Mouse (Mus musculus): ENCODE data around the gene Slc25a13. TPM values are rescaled to one million over a fixed set of nuclear protein-coding genes. Genes with fewer than 3 reads are reported as not detected.
"Not testable (repeated sequence)": the region's sequence is repeated elsewhere in the genome, so short reads cannot be mapped to it uniquely, and the experiment has no call there.

Gene Slc25a13
- polyA plus RNA-seq, 1 experiment from 2014 or later, result 167 TPM

GRCm38 (mm10) chr6:6188970-6189369 lies 28.0 kb downstream of the Slc25a13 start:
- Histone ChIP-seq H3K4me3 (ENCODE audit: low read depth, low read length) (no peak overlapping the region), H3K27me3 (ENCODE audit: insufficient read depth, low read length) (no peaks in the 10 kb centered on the region), H3K4me1 (ENCODE audit: insufficient read depth) (no peaks in the 10 kb centered on the region; the same call in 1 of the 2 replicates), H3K27ac (ENCODE audit: low read depth) (peak overlapping the region; percentile 18; the same call in 1 of the 2 replicates), H3K9me3 (ENCODE audit: low read length) (no peaks in the 10 kb centered on the region), H3K9ac (replicated peaks) (no peak overlapping the region), H3K36me3 (replicated peaks; ENCODE audit: insufficient read depth, low read length) (peaks cover 5% of the 10 kb centered on the region; the same call in 1 of the 2 replicates), H3K4me2 (ENCODE audit: low read depth, low read length) (no peak overlapping the region)
- no peak for ATAC-seq
- TF ChIP-seq EP300 (IDR thresholded peaks at IDR 0.05; ENCODE audit: low read depth) (no peak), CTCF (IDR thresholded peaks at IDR 0.05; ENCODE audit: low read depth) (no peak)
- WGBS (ENCODE audit: insufficient replicate concordance), result 74% methylated on average over 6 of the region's 6 CpGs
- no peak for DNase-seq

- Histone ChIP-seq H3K9ac (replicated peaks) (no peak overlapping the region), H3K4me2 (ENCODE audit: low read depth, low read length) (no peak overlapping the region), H3K4me3 (ENCODE audit: low read depth, low read length) (no peak overlapping the region), H3K27me3 (ENCODE audit: insufficient read depth, low read length) (no peaks in the 10 kb centered on the region), H3K36me3 (replicated peaks; ENCODE audit: insufficient read depth, low read length) (peaks cover 5% of the 10 kb centered on the region; the same call in 1 of the 2 replicates), H3K9me3 (ENCODE audit: low read length) (no peaks in the 10 kb centered on the region), H3K4me1 (ENCODE audit: insufficient read depth) (peaks cover 3% of the 10 kb centered on the region; the same call in 1 of the 2 replicates), H3K27ac (ENCODE audit: low read depth) (peak overlapping the region; percentile 84)
- DNase-seq (no peak), ATAC-seq (no peak)
- TF ChIP-seq CTCF (IDR thresholded peaks at IDR 0.05; ENCODE audit: low read depth) (no peak), EP300 (IDR thresholded peaks at IDR 0.05; ENCODE audit: low read depth) (no peak)
- whole genome bisulfite sequencing (ENCODE audit: insufficient replicate concordance), result 59% methylated on average over 4 of the region's 4 CpGs
Observed at GRCm38 (mm10) chr6:6186468-6186867, 30.5 kb downstream of the Slc25a13 start.

GRCm38 (mm10) chr6:6185735-6186068 lies 31.3 kb downstream of the Slc25a13 start:
- DNase-seq (peak; percentile 24), ATAC-seq (peak; percentile 58)
- Histone ChIP-seq H3K4me1 (ENCODE audit: insufficient read depth) (peaks cover 3% of the 10 kb centered on the region; the same call in 1 of the 2 replicates), H3K9me3 (ENCODE audit: low read length) (no peaks in the 10 kb centered on the region), H3K9ac (replicated peaks) (peak overlapping the region; percentile 49; the same call in 1 of the 2 replicates), H3K4me3 (ENCODE audit: low read depth, low read length) (no peak overlapping the region), H3K27ac (ENCODE audit: low read depth) (peak overlapping the region; percentile 84), H3K27me3 (ENCODE audit: insufficient read depth, low read length) (no peaks in the 10 kb centered on the region), H3K36me3 (replicated peaks; ENCODE audit: insufficient read depth, low read length) (peaks cover 5% of the 10 kb centered on the region; the same call in 1 of the 2 replicates), H3K4me2 (ENCODE audit: low read depth, low read length) (no peak overlapping the region)
- WGBS (ENCODE audit: insufficient replicate concordance), result 62% methylated on average over 3 of the region's 3 CpGs
- TF ChIP-seq CTCF (IDR thresholded peaks at IDR 0.05; ENCODE audit: low read depth) (no peak), EP300 (IDR thresholded peaks at IDR 0.05; ENCODE audit: low read depth) (0 out of 2 replicates have a peak, but pooled peaks have one; percentile 2)

GRCm38 (mm10) chr6:6184921-6185734 lies 31.8 kb downstream of the Slc25a13 start:
- DNase-seq, result peak; percentile 55
- Histone ChIP-seq H3K9ac (replicated peaks) (peak overlapping the region; percentile 49; the same call in 1 of the 2 replicates), H3K27me3 (ENCODE audit: insufficient read depth, low read length) (no peaks in the 10 kb centered on the region), H3K4me2 (ENCODE audit: low read depth, low read length) (no peak overlapping the region), H3K36me3 (replicated peaks; ENCODE audit: insufficient read depth, low read length) (peaks cover 5% of the 10 kb centered on the region; the same call in 1 of the 2 replicates), H3K27ac (ENCODE audit: low read depth) (peak overlapping the region; percentile 84), H3K4me1 (ENCODE audit: insufficient read depth) (peaks cover 3% of the 10 kb centered on the region; the same call in 1 of the 2 replicates), H3K4me3 (ENCODE audit: low read depth, low read length) (no peak overlapping the region), H3K9me3 (ENCODE audit: low read length) (no peaks in the 10 kb centered on the region)
- TF ChIP-seq EP300 (IDR thresholded peaks at IDR 0.05; ENCODE audit: low read depth), result peak; percentile 62
- no peak for TF ChIP-seq CTCF (IDR thresholded peaks at IDR 0.05; ENCODE audit: low read depth)
- ATAC-seq, result peak; percentile 90
- 50% methylated on average over 7 of the region's 7 CpGs for WGBS (ENCODE audit: insufficient replicate concordance)

- ATAC-seq (no peak), DNase-seq (no peak)
- Histone ChIP-seq H3K4me2 (ENCODE audit: low read depth, low read length) (no peak overlapping the region; the same call in 1 of the 2 replicates), H3K4me1 (ENCODE audit: insufficient read depth) (peaks cover 3% of the 10 kb centered on the region; the same call in 1 of the 2 replicates), H3K36me3 (replicated peaks; ENCODE audit: insufficient read depth, low read length) (peaks cover 6% of the 10 kb centered on the region; the same call in 1 of the 2 replicates), H3K4me3 (ENCODE audit: low read depth, low read length) (no peak overlapping the region), H3K27ac (ENCODE audit: low read depth) (peak overlapping the region; percentile 59), H3K9me3 (ENCODE audit: low read length) (no peaks in the 10 kb centered on the region), H3K9ac (replicated peaks) (no peak overlapping the region), H3K27me3 (ENCODE audit: insufficient read depth, low read length) (no peaks in the 10 kb centered on the region)
- WGBS (ENCODE audit: insufficient replicate concordance), result 53% methylated on average over 8 of the region's 8 CpGs
- TF ChIP-seq EP300 (IDR thresholded peaks at IDR 0.05; ENCODE audit: low read depth), result no peak
- no peak for TF ChIP-seq CTCF (IDR thresholded peaks at IDR 0.05; ENCODE audit: low read depth)
Observed at GRCm38 (mm10) chr6:6183601-6184000, 33.4 kb downstream of the Slc25a13 start.

GRCm38 (mm10) chr6:6182191-6182590 lies 34.8 kb downstream of the Slc25a13 start:
- Histone ChIP-seq H3K9ac (replicated peaks) (no peak overlapping the region), H3K27me3 (ENCODE audit: insufficient read depth, low read length) (no peaks in the 10 kb centered on the region), H3K4me3 (ENCODE audit: low read depth, low read length) (no peak overlapping the region), H3K4me1 (ENCODE audit: insufficient read depth) (peaks cover 3% of the 10 kb centered on the region; the same call in 1 of the 2 replicates), H3K27ac (ENCODE audit: low read depth) (no peak overlapping the region), H3K36me3 (replicated peaks; ENCODE audit: insufficient read depth, low read length) (peaks cover 6% of the 10 kb centered on the region; the same call in 1 of the 2 replicates), H3K9me3 (ENCODE audit: low read length) (no peaks in the 10 kb centered on the region), H3K4me2 (ENCODE audit: low read depth, low read length) (no peak overlapping the region)
- 89% methylated on average over 7 of the region's 7 CpGs for WGBS (ENCODE audit: insufficient replicate concordance)
- no peak for TF ChIP-seq CTCF (IDR thresholded peaks at IDR 0.05; ENCODE audit: low read depth)
- TF ChIP-seq EP300 (IDR thresholded peaks at IDR 0.05; ENCODE audit: low read depth), result no peak
- no peak for DNase-seq
- ATAC-seq, result no peak

- not testable (repeated sequence) for DNase-seq; H3K27ac ChIP-seq (ENCODE audit: low read depth); H3K9me3 ChIP-seq (ENCODE audit: low read length); H3K9ac ChIP-seq (replicated peaks); H3K27me3 ChIP-seq (ENCODE audit: insufficient read depth, low read length); H3K36me3 ChIP-seq (replicated peaks; ENCODE audit: insufficient read depth, low read length); H3K4me3 ChIP-seq (ENCODE audit: low read depth, low read length); H3K4me1 ChIP-seq (ENCODE audit: insufficient read depth); H3K4me2 ChIP-seq (ENCODE audit: low read depth, low read length); ATAC-seq
- WGBS (ENCODE audit: insufficient replicate concordance), result 81% methylated on average over 15 of the region's 15 CpGs
Observed at GRCm38 (mm10) chr6:6178341-6178740, 38.6 kb downstream of the Slc25a13 start.
